Mouse (Mus musculus): Measurements from ENCODE around the gene Prpf8. TPM values are rescaled to one million over a fixed set of nuclear protein-coding genes. Genes with fewer than 3 reads are reported as not detected.
"Not testable (repeated sequence)": the region's sequence is repeated elsewhere in the genome, so short reads cannot be mapped to it uniquely, and the experiment has no call there.

Gene Prpf8
- polyA plus RNA-seq, 1 experiment from 2014 or later, result 25.3 TPM

DNA sequence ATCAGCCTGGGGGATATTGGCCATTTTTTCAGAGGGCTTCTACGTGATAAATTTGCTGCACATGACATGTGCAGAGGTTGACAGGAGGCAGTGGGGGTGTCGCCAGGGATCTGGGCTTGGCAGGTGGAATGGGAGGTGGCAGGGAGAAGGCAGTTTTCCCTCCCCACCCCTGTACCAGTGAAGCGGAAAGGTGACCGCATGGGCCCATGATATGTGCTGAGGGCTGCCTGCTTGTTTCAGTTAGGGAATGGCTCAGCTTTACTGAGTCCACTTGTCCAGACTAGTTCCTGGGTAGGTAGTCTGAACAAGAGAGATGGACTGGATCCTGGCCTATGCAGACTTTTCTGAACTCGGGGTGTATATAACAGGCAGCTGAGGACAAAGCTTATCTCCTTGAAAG lies 64.7 kb downstream of the Prpf8 start:
- no peaks in the 10 kb centered on the region for H3K27me3 ChIP-seq (ENCODE audit: control insufficient read depth, insufficient read depth, low read depth, low read length)
- no peak overlapping the region for H3K27ac ChIP-seq (ENCODE audit: low read length)
- no peak for ATAC-seq (ENCODE audit: low read depth)
- peaks cover 9% of the 10 kb centered on the region for H3K4me1 ChIP-seq (ENCODE audit: control insufficient read depth, low read depth, low read length)
- no peaks in the 10 kb centered on the region for H3K9me3 ChIP-seq (replicated peaks; ENCODE audit: control insufficient read depth, low read length)
- WGBS (ENCODE audit: insufficient replicate concordance), result 74% methylated on average over 5 of the region's 5 CpGs
- no peaks in the 10 kb centered on the region for H3K36me3 ChIP-seq (ENCODE audit: control insufficient read depth, insufficient read depth)
- no peak overlapping the region for H3K4me3 ChIP-seq (ENCODE audit: low read depth, low read length)
- no peak overlapping the region for H3K4me2 ChIP-seq (ENCODE audit: low read depth, low read length)
- H3K9ac ChIP-seq (ENCODE audit: low read depth, low read length), result no peak overlapping the region

DNA sequence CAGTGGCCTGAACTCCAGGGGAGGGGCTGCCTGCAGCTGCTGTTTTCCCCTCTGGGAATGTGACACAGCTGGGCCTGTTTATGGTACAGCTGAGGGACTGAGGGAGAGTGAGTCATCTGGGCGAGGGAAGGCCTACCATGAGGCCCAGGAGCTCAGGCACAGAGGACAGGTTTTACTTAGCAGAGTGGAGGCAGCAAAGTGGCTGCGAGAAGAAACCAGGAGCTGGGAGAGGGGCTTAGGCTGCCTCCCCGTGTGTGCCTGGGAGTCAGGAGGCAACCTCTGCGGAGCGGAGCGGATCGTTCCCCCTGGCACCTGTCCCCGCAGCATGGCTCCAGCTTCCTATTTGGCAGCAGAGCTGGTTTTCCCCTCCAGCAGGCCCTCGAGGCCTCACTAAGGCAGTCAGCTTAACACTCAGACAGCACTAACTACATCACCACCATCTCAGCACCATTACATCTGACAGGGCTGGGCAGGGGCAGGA lies 65.4 kb downstream of the Prpf8 start:
- 72% methylated on average over 9 of the region's 9 CpGs for WGBS (ENCODE audit: insufficient replicate concordance)
- Histone ChIP-seq H3K4me2 (ENCODE audit: low read depth, low read length) (no peak overlapping the region), H3K36me3 (ENCODE audit: control insufficient read depth, insufficient read depth) (no peaks in the 10 kb centered on the region), H3K27me3 (ENCODE audit: control insufficient read depth, insufficient read depth, low read depth, low read length) (no peaks in the 10 kb centered on the region), H3K4me3 (ENCODE audit: low read depth, low read length) (no peak overlapping the region), H3K4me1 (ENCODE audit: control insufficient read depth, low read depth, low read length) (peaks cover 7% of the 10 kb centered on the region), H3K9me3 (replicated peaks; ENCODE audit: control insufficient read depth, low read length) (no peaks in the 10 kb centered on the region), H3K9ac (ENCODE audit: low read depth, low read length) (no peak overlapping the region), H3K27ac (ENCODE audit: low read length) (no peak overlapping the region)
- no peak for ATAC-seq (ENCODE audit: low read depth)

DNA sequence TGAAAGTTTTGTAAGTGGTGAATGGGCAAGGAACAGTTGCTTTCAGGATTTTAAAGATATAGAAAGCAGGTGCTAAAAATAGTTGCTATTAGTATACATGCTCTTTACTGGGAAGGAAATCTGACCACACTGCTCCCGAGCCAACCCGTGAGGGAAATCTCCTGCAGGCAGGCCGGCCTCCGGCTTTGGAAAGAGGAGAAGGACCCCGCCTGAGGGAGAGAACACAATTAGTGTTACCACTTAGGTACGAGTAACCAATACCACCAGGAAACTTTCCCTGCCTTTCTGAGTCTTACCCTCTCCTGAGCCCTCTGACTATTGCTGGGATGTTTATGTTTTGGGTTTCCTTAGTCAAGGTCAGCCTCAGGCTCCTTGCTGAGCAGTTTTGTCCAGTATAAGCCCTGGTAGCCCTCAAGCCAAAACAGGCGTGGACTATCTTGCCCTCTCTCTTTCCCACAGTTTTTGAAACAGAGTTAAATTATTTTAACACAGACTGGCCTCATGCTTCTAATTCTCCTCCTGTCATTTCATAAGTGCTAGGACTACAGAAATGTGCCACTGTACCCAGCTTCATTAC lies 66.4 kb downstream of the Prpf8 start:
- Histone ChIP-seq H3K9ac (ENCODE audit: low read depth, low read length) (no peak overlapping the region), H3K9me3 (replicated peaks; ENCODE audit: control insufficient read depth, low read length) (no peaks in the 10 kb centered on the region), H3K36me3 (ENCODE audit: control insufficient read depth, insufficient read depth) (no peaks in the 10 kb centered on the region), H3K4me2 (ENCODE audit: low read depth, low read length) (no peak overlapping the region), H3K4me3 (ENCODE audit: low read depth, low read length) (no peak overlapping the region), H3K27ac (ENCODE audit: low read length) (no peak overlapping the region), H3K27me3 (ENCODE audit: control insufficient read depth, insufficient read depth, low read depth, low read length) (no peaks in the 10 kb centered on the region), H3K4me1 (ENCODE audit: control insufficient read depth, low read depth, low read length) (peaks cover 7% of the 10 kb centered on the region)
- WGBS (ENCODE audit: insufficient replicate concordance), result 62% methylated on average over 7 of the region's 7 CpGs
- ATAC-seq (ENCODE audit: low read depth), result no peak

DNA sequence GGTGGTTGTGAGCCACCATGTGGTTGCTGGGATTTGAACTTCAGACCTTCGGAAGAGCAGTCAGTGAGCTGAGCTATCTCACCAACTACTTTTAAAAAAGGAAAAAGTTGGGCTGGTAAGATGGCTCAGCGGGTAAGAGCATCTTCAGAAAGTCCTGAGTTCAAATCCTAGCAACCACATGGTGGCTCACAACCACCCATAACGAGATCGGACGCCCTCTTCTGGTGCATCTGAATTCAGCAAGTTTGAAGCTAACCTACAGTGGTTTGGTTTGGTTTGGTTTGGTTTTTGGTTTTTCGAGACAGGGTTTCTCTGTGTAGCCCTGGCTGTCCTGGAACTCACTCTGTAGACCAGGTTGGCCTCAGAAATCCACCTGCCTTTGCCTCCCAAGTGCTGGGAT lies 69.4 kb downstream of the Prpf8 start:
- ATAC-seq (ENCODE audit: low read depth); H3K9ac ChIP-seq (ENCODE audit: low read depth, low read length); H3K27ac ChIP-seq (ENCODE audit: low read length); H3K36me3 ChIP-seq (ENCODE audit: control insufficient read depth, insufficient read depth); H3K4me3 ChIP-seq (ENCODE audit: low read depth, low read length); H3K4me2 ChIP-seq (ENCODE audit: low read depth, low read length); H3K9me3 ChIP-seq (replicated peaks; ENCODE audit: control insufficient read depth, low read length); H3K4me1 ChIP-seq (ENCODE audit: control insufficient read depth, low read depth, low read length); H3K27me3 ChIP-seq (ENCODE audit: control insufficient read depth, insufficient read depth, low read depth, low read length): not testable (repeated sequence)
- WGBS (ENCODE audit: insufficient replicate concordance), result 67% methylated on average over 6 of the region's 6 CpGs

DNA sequence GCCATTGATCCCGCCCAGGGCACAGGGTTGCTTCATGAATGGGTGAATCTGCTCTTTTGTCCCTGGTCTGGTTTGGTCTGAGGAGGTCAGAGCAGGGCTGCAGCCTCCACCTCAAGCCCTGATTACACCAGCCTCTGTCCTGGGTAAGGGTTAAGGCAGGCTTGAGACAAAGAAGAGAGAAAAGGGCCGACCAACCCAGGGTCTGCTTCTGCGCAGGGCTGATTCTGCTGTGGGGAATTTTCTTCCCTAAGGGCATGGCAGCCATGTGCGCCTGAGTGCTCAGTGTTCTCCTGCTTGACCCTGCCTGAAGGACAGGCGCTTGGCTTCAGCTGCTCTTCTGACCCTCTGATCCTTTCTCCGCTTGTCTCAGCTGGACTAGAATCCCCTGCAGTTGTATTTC lies 70.5 kb downstream of the Prpf8 start:
- ATAC-seq (ENCODE audit: low read depth), result no peak
- H3K4me3 ChIP-seq (ENCODE audit: low read depth, low read length), result no peak overlapping the region
- WGBS (ENCODE audit: insufficient replicate concordance), result 81% methylated on average over 6 of the region's 6 CpGs
- no peaks in the 10 kb centered on the region for H3K9me3 ChIP-seq (replicated peaks; ENCODE audit: control insufficient read depth, low read length)
- H3K4me1 ChIP-seq (ENCODE audit: control insufficient read depth, low read depth, low read length), result peaks cover 7% of the 10 kb centered on the region
- H3K9ac ChIP-seq (ENCODE audit: low read depth, low read length), result no peak overlapping the region
- no peak overlapping the region for H3K4me2 ChIP-seq (ENCODE audit: low read depth, low read length)
- no peak overlapping the region for H3K27ac ChIP-seq (ENCODE audit: low read length)
- no peaks in the 10 kb centered on the region for H3K36me3 ChIP-seq (ENCODE audit: control insufficient read depth, insufficient read depth)
- H3K27me3 ChIP-seq (ENCODE audit: control insufficient read depth, insufficient read depth, low read depth, low read length), result no peaks in the 10 kb centered on the region

DNA sequence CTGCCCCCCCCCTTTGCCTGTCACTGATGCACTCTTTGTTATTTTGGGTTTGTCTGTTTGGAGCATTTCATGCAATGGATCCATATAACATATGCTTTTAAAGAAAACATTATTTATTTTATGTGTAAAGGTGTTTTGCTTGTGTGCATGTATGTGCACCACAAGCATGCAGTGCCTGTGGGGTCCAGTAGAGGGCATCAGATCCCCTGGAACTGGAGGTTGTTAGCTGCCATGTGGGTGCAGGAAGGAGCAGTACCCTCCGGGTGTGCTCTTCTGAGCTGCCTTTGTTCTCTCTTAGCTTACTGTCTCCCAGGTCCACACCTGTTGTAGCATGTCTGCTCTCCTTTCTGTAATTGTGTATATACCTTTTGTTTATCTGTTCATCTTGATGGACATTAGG lies 71.5 kb downstream of the Prpf8 start:
- H3K9me3 ChIP-seq (replicated peaks; ENCODE audit: control insufficient read depth, low read length), result no peaks in the 10 kb centered on the region
- WGBS (ENCODE audit: insufficient replicate concordance), result 69% methylated on average over 1 of the region's 1 CpGs

More for the DNA sequence above, 71.5 kb downstream of the Prpf8 start:
- no peak for ATAC-seq (ENCODE audit: low read depth)
- Histone ChIP-seq H3K36me3 (ENCODE audit: control insufficient read depth, insufficient read depth) (no peaks in the 10 kb centered on the region), H3K9ac (ENCODE audit: low read depth, low read length) (no peak overlapping the region), H3K4me1 (ENCODE audit: control insufficient read depth, low read depth, low read length) (peaks cover 7% of the 10 kb centered on the region), H3K4me2 (ENCODE audit: low read depth, low read length) (no peak overlapping the region), H3K27ac (ENCODE audit: low read length) (no peak overlapping the region), H3K4me3 (ENCODE audit: low read depth, low read length) (no peak overlapping the region), H3K27me3 (ENCODE audit: control insufficient read depth, insufficient read depth, low read depth, low read length) (no peaks in the 10 kb centered on the region)

MicroRNA genes within 50 kb of the gene (microRNA counts, 519-probe panel; counts per million panel counts)
- 3,982 counts per million, percentile 96 among the panel's probes with 10 or more counts for microRNA mmu-miR-22

Small RNAs within 50 kb of the gene (microRNA-seq; reads per million reads assigned to microRNA genes)
- gene Mir22 (21,273 reads per million, percentile 96 among the genes with 10 or more reads in this experiment), gene Mir3971 (not detected)

Other genes starting within 250 kb of the Prpf8 start
- 78.6 and 82.2 TPM in 2 replicates for gene Rpa1, start 138.5 kb upstream of the Prpf8 start, polyA plus RNA-seq (2015; fragmentation: Nextera tagmentation; extraction: Ambion mirVana)
- gene Smyd4, start 138.4 kb upstream of the Prpf8 start, polyA plus RNA-seq (2015; fragmentation: Nextera tagmentation; extraction: Ambion mirVana), result 4.0 and 4.6 TPM in 2 replicates
- 363 and 402 TPM in 2 replicates for gene Serpinf1, start 64.1 kb upstream of the Prpf8 start, polyA plus RNA-seq (2015; fragmentation: Nextera tagmentation; extraction: Ambion mirVana)
- gene Serpinf2, start 47.2 kb upstream of the Prpf8 start, polyA plus RNA-seq (2015; fragmentation: Nextera tagmentation; extraction: Ambion mirVana), result 753 and 817 TPM in 2 replicates
- 22.6 and 24.9 TPM in 2 replicates for gene Wdr81, start 32.1 kb upstream of the Prpf8 start, polyA plus RNA-seq (2015; fragmentation: Nextera tagmentation; extraction: Ambion mirVana)
- 19.6 and 20.4 TPM in 2 replicates for gene Tlcd2, start 25.1 kb upstream of the Prpf8 start, polyA plus RNA-seq (2015; fragmentation: Nextera tagmentation; extraction: Ambion mirVana)
- 3.8 and 4.7 TPM in 2 replicates for gene Rilp, start 23.3 kb downstream of the Prpf8 start, polyA plus RNA-seq (2015; fragmentation: Nextera tagmentation; extraction: Ambion mirVana)
- 2.5 and 3.4 TPM in 2 replicates for gene Scarf1, start 26.7 kb downstream of the Prpf8 start, polyA plus RNA-seq (2015; fragmentation: Nextera tagmentation; extraction: Ambion mirVana)
- 4.4 and 4.5 TPM in 2 replicates for gene Slc43a2, start 44.9 kb downstream of the Prpf8 start, polyA plus RNA-seq (2015; fragmentation: Nextera tagmentation; extraction: Ambion mirVana)
- gene Pitpna, start 101.3 kb downstream of the Prpf8 start, polyA plus RNA-seq (2015; fragmentation: Nextera tagmentation; extraction: Ambion mirVana), result 23.8 and 25.4 TPM in 2 replicates
- 15.8 and 17.9 TPM in 2 replicates for gene Inpp5k, start 144.2 kb downstream of the Prpf8 start, polyA plus RNA-seq (2015; fragmentation: Nextera tagmentation; extraction: Ambion mirVana)
- gene Myo1c, start 163.7 kb downstream of the Prpf8 start, polyA plus RNA-seq (2015; fragmentation: Nextera tagmentation; extraction: Ambion mirVana), result 21.0 and 24.1 TPM in 2 replicates
- 30.4 and 32.6 TPM in 2 replicates for gene Crk, start 192.4 kb downstream of the Prpf8 start, polyA plus RNA-seq (2015; fragmentation: Nextera tagmentation; extraction: Ambion mirVana)
- 192 and 206 TPM in 2 replicates for gene Ywhae, start 246.1 kb downstream of the Prpf8 start, polyA plus RNA-seq (2015; fragmentation: Nextera tagmentation; extraction: Ambion mirVana)

All from liver, embryonic 16.5 days (tissue).